Mouse (Mus musculus) MEL (cell line): ENCODE data around the gene Rps9. TPM values are rescaled to one million over a fixed set of nuclear protein-coding genes. Genes with fewer than 3 reads are reported as not detected.

ENCODE experiments used
- DNase-seq: peaks from one replicate; pipeline ENCODE4 v3.0.0; 2011; ENCODE audit warnings: low read depth, low spot score
- H3K27ac ChIP-seq: 2 replicates; pipeline ENCODE4 v1.5.1; 2012; ENCODE audit warnings: low read depth, mild to moderate bottlenecking, control low read depth, low read length, moderate library complexity; ENCODE audit not compliant: control insufficient read depth
- H3K27me3 ChIP-seq, 2 experiments: fragments of 150-350 bp in 1 of 2; sonication (generic) in 1 of 2; 2 replicates each; pipeline ENCODE4 v1.6.1; 2012; ENCODE audit warnings: low read length in 2 of 2, mild to moderate bottlenecking in 2 of 2, improper control_type of control experiment in 1 of 2, moderate library complexity in 1 of 2; ENCODE audit not compliant: insufficient read depth in 2 of 2, control insufficient read depth in 1 of 2
- H3K36me3 ChIP-seq, 2 experiments: 2 replicates each; pipeline ENCODE4 v1.6.1; 2012 to 2014; ENCODE audit warnings: low read length in 2 of 2, improper control_type of control experiment in 1 of 2, inconsistent platforms in 1 of 2, mild to moderate bottlenecking in 1 of 2; ENCODE audit not compliant: insufficient read depth in 2 of 2, control insufficient read depth in 1 of 2
- H3K4me1 ChIP-seq, 2 experiments: fragments of 150-350 bp in 1 of 2; sonication (generic) in 1 of 2; 2 replicates each; pipeline ENCODE4 v1.6.1; 2012; ENCODE audit warnings: low read length in 2 of 2, improper control_type of control experiment in 1 of 2, mild to moderate bottlenecking in 1 of 2; ENCODE audit not compliant: insufficient read depth in 2 of 2, control insufficient read depth in 1 of 2
- H3K4me3 ChIP-seq, 2 experiments: fragments of 150-350 bp in 1 of 2; sonication (generic) in 1 of 2; 2 replicates each; pipeline ENCODE4 v1.5.1; 2012; ENCODE audit warnings: low read depth in 2 of 2, low read length in 2 of 2, mild to moderate bottlenecking in 2 of 2, moderate library complexity in 2 of 2, control low read depth in 1 of 2, improper control_type of control experiment in 1 of 2; ENCODE audit not compliant: control insufficient read depth in 1 of 2, insufficient read depth in 1 of 2
- H3K79me2 ChIP-seq: 2 replicates; pipeline ENCODE4 v1.6.1; 2012; ENCODE audit warnings: mild to moderate bottlenecking, low read length, moderate library complexity; ENCODE audit not compliant: control insufficient read depth, poor library complexity, insufficient read depth
- H3K9ac ChIP-seq: 2 replicates; pipeline ENCODE4 v1.6.1; 2012; ENCODE audit warnings: low read depth, mild to moderate bottlenecking, control low read depth, low read length, moderate library complexity; ENCODE audit not compliant: control insufficient read depth, poor library complexity, severe bottlenecking
- H3K9me3 ChIP-seq: fragments of 150-350 bp; sonication (generic); replicated peaks from 2 replicates; pipeline ENCODE4 v1.6.1; 2012; ENCODE audit warnings: mild to moderate bottlenecking, low read length, improper control_type of control experiment, moderate library complexity; ENCODE audit not compliant: insufficient read depth
- BHLHE40 ChIP-seq: IDR thresholded peaks from 2 replicates; pipeline ENCODE4 v1.6.1; 2012; ENCODE audit warnings: low read depth, mild to moderate bottlenecking, inconsistent platforms, low read length, improper control_type of control experiment, borderline replicate concordance
- CHD1 ChIP-seq: IDR thresholded peaks from 2 replicates; pipeline ENCODE4 v1.6.1; 2012; ENCODE audit warnings: low read depth, mild to moderate bottlenecking, inconsistent platforms, low read length, improper control_type of control experiment
- CHD2 ChIP-seq: IDR thresholded peaks from 2 replicates; pipeline ENCODE4 v1.6.1; 2011; ENCODE audit warnings: low read length, improper control_type of control experiment
- CTCF ChIP-seq, 3 experiments: IDR thresholded peaks in 2 of 3; conservative IDR thresholded peaks in 1 of 3; 2 replicates each; pipeline ENCODE4 v1.5.1; 2011 to 2012; ENCODE audit warnings: low read length in 3 of 3, low read depth in 2 of 3, mild to moderate bottlenecking in 2 of 3, improper control_type of control experiment in 1 of 3, inconsistent platforms in 1 of 3, mixed read lengths in 1 of 3, moderate library complexity in 1 of 3; ENCODE audit not compliant: control insufficient read depth in 1 of 3, insufficient read depth in 1 of 3, poor library complexity in 1 of 3, severe bottlenecking in 1 of 3
- E2F4 ChIP-seq: IDR thresholded peaks from 2 replicates; pipeline ENCODE4 v1.6.1; 2011; ENCODE audit warnings: low read depth, low read length, improper control_type of control experiment, borderline replicate concordance
- ELF1 ChIP-seq: IDR thresholded peaks from 2 replicates; pipeline ENCODE4 v1.6.1; 2014; ENCODE audit warnings: low read depth, mild to moderate bottlenecking, inconsistent platforms, low read length, improper control_type of control experiment, moderate library complexity
- EP300 ChIP-seq, 2 experiments: IDR thresholded peaks; 2 replicates each; pipeline ENCODE4 v1.6.1; 2011; ENCODE audit warnings: improper control_type of control experiment in 2 of 2, low read length in 2 of 2, low read depth in 1 of 2, mild to moderate bottlenecking in 1 of 2
- ETS1 ChIP-seq: IDR thresholded peaks from 2 replicates; pipeline ENCODE4 v1.6.1; 2012; ENCODE audit warnings: low read depth, mild to moderate bottlenecking, inconsistent platforms, low read length, improper control_type of control experiment, moderate library complexity
- GABPA ChIP-seq: IDR thresholded peaks from 2 replicates; pipeline ENCODE4 v1.6.1; 2012; ENCODE audit warnings: low read depth, mild to moderate bottlenecking, inconsistent platforms, low read length, improper control_type of control experiment, moderate library complexity
- GATA1 ChIP-seq: IDR thresholded peaks from 2 replicates; pipeline ENCODE4 v1.6.1; 2011; ENCODE audit warnings: low read depth, low read length, improper control_type of control experiment
- HCFC1 ChIP-seq: IDR thresholded peaks from 2 replicates; pipeline ENCODE4 v1.6.1; 2012; ENCODE audit warnings: low read depth, mild to moderate bottlenecking, inconsistent platforms, low read length, improper control_type of control experiment, moderate library complexity
- JUND ChIP-seq: IDR thresholded peaks from 2 replicates; pipeline ENCODE4 v1.6.1; 2011; ENCODE audit warnings: low read depth, mild to moderate bottlenecking, improper control_type of control experiment, low read length
- KAT2A ChIP-seq: conservative IDR thresholded peaks from 2 replicates; pipeline ENCODE4 v1.6.1; 2012; ENCODE audit warnings: low read depth, low read length, improper control_type of control experiment, inconsistent platforms
- MAFK ChIP-seq: IDR thresholded peaks from 2 replicates; pipeline ENCODE4 v1.6.1; 2011; ENCODE audit warnings: low read depth, mild to moderate bottlenecking, low read length, improper control_type of control experiment, borderline replicate concordance
- MAX ChIP-seq: IDR thresholded peaks from 2 replicates; pipeline ENCODE4 v1.6.1; 2011; ENCODE audit warnings: low read length, improper control_type of control experiment
- MAZ ChIP-seq: IDR thresholded peaks from 2 replicates; pipeline ENCODE4 v1.6.1; 2012; ENCODE audit warnings: low read depth, mild to moderate bottlenecking, inconsistent platforms, low read length, improper control_type of control experiment
- MEF2A ChIP-seq: IDR thresholded peaks from 2 replicates; pipeline ENCODE4 v1.6.1; 2014; ENCODE audit warnings: low read depth, mild to moderate bottlenecking, inconsistent platforms, low read length, improper control_type of control experiment; ENCODE audit not compliant: poor library complexity, insufficient replicate concordance, severe bottlenecking; ENCODE audit errors: extremely low read depth
- MXI1 ChIP-seq: IDR thresholded peaks from 2 replicates; pipeline ENCODE4 v1.6.1; 2011; ENCODE audit warnings: mild to moderate bottlenecking, low read depth, low read length, improper control_type of control experiment
- MYB ChIP-seq: IDR thresholded peaks from 2 replicates; pipeline ENCODE4 v1.6.1; 2011; ENCODE audit warnings: mild to moderate bottlenecking, low read depth, low read length, improper control_type of control experiment
- MYC ChIP-seq: IDR thresholded peaks from 2 replicates; pipeline ENCODE4 v1.6.1; 2011; ENCODE audit warnings: low read depth, mild to moderate bottlenecking, low read length, improper control_type of control experiment, moderate library complexity
- NELFE ChIP-seq: IDR thresholded peaks from 2 replicates; pipeline ENCODE4 v1.6.1; 2011; ENCODE audit warnings: low read depth, low read length, improper control_type of control experiment
- NRF1 ChIP-seq: IDR thresholded peaks from 2 replicates; pipeline ENCODE4 v1.6.1; 2014; ENCODE audit warnings: low read depth, mild to moderate bottlenecking, inconsistent platforms, low read length, improper control_type of control experiment, moderate library complexity; ENCODE audit not compliant: poor library complexity, insufficient read depth, severe bottlenecking
- POLR2A ChIP-seq, 2 experiments: IDR thresholded peaks; 2 replicates each; pipeline ENCODE4 v1.6.1; 2011 to 2012; ENCODE audit warnings: low read length in 2 of 2, mild to moderate bottlenecking in 2 of 2, control low read depth in 1 of 2, improper control_type of control experiment in 1 of 2, low read depth in 1 of 2, moderate library complexity in 1 of 2; ENCODE audit not compliant: control insufficient read depth in 1 of 2, insufficient read depth in 1 of 2, poor library complexity in 1 of 2
- POLR2AphosphoS5 ChIP-seq: IDR thresholded peaks from 2 replicates; pipeline ENCODE4 v1.6.1; 2012; ENCODE audit warnings: low read depth, borderline replicate concordance, mild to moderate bottlenecking, inconsistent platforms, low read length, moderate library complexity, mixed read lengths
- RAD21 ChIP-seq: IDR thresholded peaks from 2 replicates; pipeline ENCODE4 v1.6.1; 2011; ENCODE audit warnings: mild to moderate bottlenecking, low read depth, low read length, improper control_type of control experiment
- RCOR1 ChIP-seq: IDR thresholded peaks from 2 replicates; pipeline ENCODE4 v1.6.1; 2012; ENCODE audit warnings: low read depth, mild to moderate bottlenecking, inconsistent platforms, low read length, improper control_type of control experiment
- SIN3A ChIP-seq: IDR thresholded peaks from 2 replicates; pipeline ENCODE4 v1.6.1; 2012; ENCODE audit warnings: low read length, improper control_type of control experiment, inconsistent platforms
- SMC3 ChIP-seq: IDR thresholded peaks from 2 replicates; pipeline ENCODE4 v1.6.1; 2011; ENCODE audit warnings: low read depth, low read length, improper control_type of control experiment
- TAL1 ChIP-seq: IDR thresholded peaks from 2 replicates; pipeline ENCODE4 v1.6.1; 2012; ENCODE audit warnings: mild to moderate bottlenecking, inconsistent platforms, low read length, moderate library complexity, mixed read lengths
- TBP ChIP-seq: IDR thresholded peaks from 2 replicates; pipeline ENCODE4 v1.8.0; 2011; ENCODE audit warnings: low read depth, low read length, improper control_type of control experiment
- TCF12 ChIP-seq: IDR thresholded peaks from 2 replicates; pipeline ENCODE4 v1.6.1; 2014; ENCODE audit warnings: low read depth, mild to moderate bottlenecking, inconsistent platforms, low read length, improper control_type of control experiment, moderate library complexity
- UBTF ChIP-seq: IDR thresholded peaks from 2 replicates; pipeline ENCODE4 v1.6.1; 2012; ENCODE audit warnings: low read depth, mild to moderate bottlenecking, inconsistent platforms, low read length, improper control_type of control experiment, moderate library complexity, borderline replicate concordance; ENCODE audit not compliant: insufficient read depth
- USF1 ChIP-seq: IDR thresholded peaks from 2 replicates; pipeline ENCODE4 v1.6.1; 2014; ENCODE audit warnings: low read depth, mild to moderate bottlenecking, inconsistent platforms, low read length, improper control_type of control experiment, moderate library complexity
- USF2 ChIP-seq, 2 experiments: IDR thresholded peaks; 2 replicates each; pipeline ENCODE4 v1.6.1; 2011 to 2012; ENCODE audit warnings: improper control_type of control experiment in 2 of 2, low read length in 2 of 2, borderline replicate concordance in 1 of 2, inconsistent platforms in 1 of 2, low read depth in 1 of 2, mild to moderate bottlenecking in 1 of 2; ENCODE audit not compliant: insufficient read depth in 1 of 2
- ZKSCAN1 ChIP-seq: IDR thresholded peaks from 2 replicates; pipeline ENCODE4 v1.6.1; 2012; ENCODE audit warnings: low read depth, mild to moderate bottlenecking, inconsistent platforms, low read length, improper control_type of control experiment, moderate library complexity
- polyA plus RNA-seq, 2 experiments: library from polyadenylated mRNA; stranded (reverse) in 1 of 2; unstranded in 1 of 2; fragments of >175 nt in 1 of 2; fragments of >200 nt in 1 of 2; gene quantifications; 2 replicates each; pipeline versions ENCODE4 v1.2.1 to v1.2.4; 2012; ENCODE audit warnings: low replicate concordance in 2 of 2, low read depth in 1 of 2; ENCODE audit not compliant: insufficient read length in 2 of 2, insufficient read depth in 1 of 2, missing spikeins in 1 of 2
- total RNA-seq: library from RNA; depleted of rRNA; stranded (reverse); fragments of 300-350 nt; gene quantifications from 2 replicates; pipeline ENCODE4 v1.2.3, GENCODE M21; 2012

Rps9 gene
- total and polyA plus RNA-seq, 3 experiments: 2,284 to 2,921 TPM; not detected in 1

GRCm38 (mm10) chr7:3665215-3666114, 38.3 kb upstream of the Rps9 start, which contains the start of gene Leng1:
Leng1 (minus strand) TSS chr7:3665840.
- Histone ChIP-seq H3K27me3 (no peaks in the 10 kb centered on the region), H3K9ac (peak within 1 kb of the TSS; percentile 78), H3K36me3 (peaks cover 1 to 6% of the 10 kb centered on the region in 2 experiments; a peak in 3 of 4 replicates), H3K4me1 (peaks cover 0 to 8% of the 10 kb centered on the region in 2 experiments; a peak in 2 of 4 replicates), H3K4me3 (peak within 1 kb of the TSS; percentile 71 to 97), H3K9me3 (no peaks in the 10 kb centered on the region), H3K27ac (peak within 1 kb of the TSS; percentile 86), H3K79me2 (peaks cover 14% of the 10 kb centered on the region)
- peak; percentile 99 for DNase-seq
- TF ChIP-seq RAD21: no peak
- peak; percentile 60 for TF ChIP-seq CHD2
- TF ChIP-seq MXI1: peak; percentile 80
- TF ChIP-seq NELFE: peak; percentile 74
- no peak for TF ChIP-seq USF2 (IDR thresholded peaks at IDR 0.05; ENCODE audit: borderline replicate concordance in 1 of 2, insufficient read depth in 1 of 2, low read depth in 1 of 2, low read length in 2 of 2)
- TF ChIP-seq USF1: no peak
- TF ChIP-seq MAZ: no peak; the same call in 1 of the 2 replicates
- TF ChIP-seq CTCF (IDR thresholded peaks at IDR 0.05 in 2 of 3, conservative IDR thresholded peaks at IDR 0.05 in 1 of 3; ENCODE audit: control insufficient read depth in 1 of 3, insufficient read depth in 1 of 3, low read depth in 2 of 3, low read length in 3 of 3, poor library complexity in 1 of 3, severe bottlenecking in 1 of 3): no peak
- TF ChIP-seq KAT2A: no peak
- no peak for TF ChIP-seq MYB
- peak; percentile 78 for TF ChIP-seq HCFC1
- no peak for TF ChIP-seq EP300 (IDR thresholded peaks at IDR 0.05; ENCODE audit: low read depth in 1 of 2, low read length in 2 of 2)
- no peak for TF ChIP-seq MYC
- no peak for TF ChIP-seq POLR2AphosphoS5
- TF ChIP-seq ELF1: peak; percentile 36; the same call in 1 of the 2 replicates
- TF ChIP-seq TBP: peak; percentile 81
- 0 out of 2 replicates have a peak, but pooled peaks have one; percentile 1 for TF ChIP-seq GATA1
- TF ChIP-seq ETS1: peak; percentile 29; the same call in 1 of the 2 replicates
- TF ChIP-seq BHLHE40: no peak
- TF ChIP-seq E2F4: no peak
- TF ChIP-seq SMC3: no peak
- no peak for TF ChIP-seq CHD1
- peak; percentile 66 for TF ChIP-seq SIN3A
- no peak for TF ChIP-seq NRF1
- TF ChIP-seq ZKSCAN1: no peak
- no peak for TF ChIP-seq RCOR1
- no peak for TF ChIP-seq MEF2A
- no peak for TF ChIP-seq MAFK
- peak; percentile 67 for TF ChIP-seq MAX
- TF ChIP-seq JUND: no peak
- peak; percentile 10 for TF ChIP-seq TCF12
- no peak for TF ChIP-seq GABPA
- no peak for TF ChIP-seq UBTF
- TF ChIP-seq POLR2A (IDR thresholded peaks at IDR 0.05; ENCODE audit: control insufficient read depth in 1 of 2, insufficient read depth in 1 of 2, low read depth in 1 of 2, low read length in 2 of 2, poor library complexity in 1 of 2): peak; percentile 69 to 89; a peak in 3 of 4 replicates
- TF ChIP-seq TAL1: peak; percentile 20; the same call in 1 of the 2 replicates
